Mouse (Mus musculus): ENCODE measurements around the gene Magohb.
A peak's percentile ranks its signal among the peaks of the same experiment; 100 is the strongest.
"Not testable (repeated sequence)": the region's sequence is repeated elsewhere in the genome, so short reads cannot be mapped to it uniquely, and the experiment has no call there.

Gene Magohb

DNA sequence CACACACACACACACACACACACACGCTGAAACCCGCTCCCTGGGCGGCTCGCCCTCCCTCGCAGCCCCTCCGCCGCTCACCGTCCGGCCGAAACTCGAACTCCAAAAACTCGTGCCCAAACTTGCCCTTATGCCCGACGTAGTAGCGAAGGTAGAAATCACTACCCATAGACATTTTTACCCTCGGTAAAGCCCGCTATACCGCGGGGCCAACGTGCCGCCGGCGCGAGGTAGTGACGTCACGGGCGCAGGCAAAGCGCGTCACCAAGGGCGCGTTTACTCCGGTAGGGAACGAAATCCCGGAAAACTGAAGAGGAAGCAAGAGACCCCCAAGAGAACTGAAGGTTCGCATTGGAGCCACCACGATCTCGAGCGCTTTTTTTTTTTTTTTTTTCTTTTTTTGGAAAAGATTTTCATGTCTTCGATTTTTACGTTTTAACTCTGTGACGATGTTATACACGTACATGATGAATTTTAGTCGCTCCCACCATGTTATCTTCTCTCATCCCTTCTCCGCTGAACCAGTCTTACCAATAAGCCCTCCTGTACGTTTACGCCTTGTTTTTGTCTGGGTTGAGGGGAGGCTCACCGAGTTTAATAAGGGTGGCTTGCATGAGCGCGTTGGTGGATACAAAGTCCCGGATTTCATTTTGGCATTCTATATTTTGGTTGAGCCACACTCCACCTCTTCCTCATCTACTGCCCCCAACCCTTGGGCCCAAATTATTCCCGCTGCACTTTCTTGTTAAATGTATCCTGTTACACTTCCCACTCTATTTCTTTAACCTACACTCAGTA is at the start of gene Magohb:
TSS of gene Magohb (minus strand) at position 254 of the 798 bp plus-strand sequence.
- peak; percentile 82 for DNase-seq (ENCODE audit: low spot score)

DNA sequence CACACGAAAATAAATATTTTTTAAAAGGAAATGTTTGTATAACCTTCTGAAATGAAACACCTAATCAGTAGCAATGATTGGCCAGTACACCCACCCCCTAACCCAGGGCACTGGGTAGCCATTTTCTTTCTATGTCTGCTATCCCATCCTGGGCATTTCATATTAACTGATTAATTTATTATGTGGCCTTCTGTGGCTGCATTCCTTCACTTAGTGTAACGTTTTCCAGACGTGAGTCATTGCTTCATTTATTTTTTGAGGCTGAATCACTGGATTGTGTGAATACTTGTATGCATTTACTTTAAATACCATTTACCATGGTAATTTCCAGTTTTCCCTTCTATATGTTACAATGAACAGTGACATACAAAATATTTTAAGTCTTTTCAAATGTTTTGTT is 47.0 kb upstream of the Magohb start:
- DNase-seq (ENCODE audit: low spot score): no peak

DNA sequence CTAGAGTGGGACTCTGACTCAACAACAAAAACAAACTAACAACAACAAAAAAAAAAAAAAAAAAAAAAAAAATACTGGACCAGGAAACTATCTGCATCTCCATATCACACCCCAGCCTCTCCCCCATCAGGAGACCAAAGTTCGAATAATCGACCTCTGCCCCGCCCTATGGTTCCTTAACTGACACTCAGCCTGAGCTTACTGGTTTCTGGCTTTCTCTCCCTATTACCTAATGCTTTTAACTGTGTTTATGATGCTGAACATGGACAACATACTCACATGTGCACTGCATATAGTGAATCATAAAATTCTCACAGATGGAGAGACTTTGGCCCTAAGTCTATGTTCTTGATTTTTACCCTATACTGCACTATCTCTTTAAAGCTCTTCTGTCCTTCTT is 46.3 kb upstream of the Magohb start:
- DNase-seq (ENCODE audit: low spot score): no peak

DNA sequence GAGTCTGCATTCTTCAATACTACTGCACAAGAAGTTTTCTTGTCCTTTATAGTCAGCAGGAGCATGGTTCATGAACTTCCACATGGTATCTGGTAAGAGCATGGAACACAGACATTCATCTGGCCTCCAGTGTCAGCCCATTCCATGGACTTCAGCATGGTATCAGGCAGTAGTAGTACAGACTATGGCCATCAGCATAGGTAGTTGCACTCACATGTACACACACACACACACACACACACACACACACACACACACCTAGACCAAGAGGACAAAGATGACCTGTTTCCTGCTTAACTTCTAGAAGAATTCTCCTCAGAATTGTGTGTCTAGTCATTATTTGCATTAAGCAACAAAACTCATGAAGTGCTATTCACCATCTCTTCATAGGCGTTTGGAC is 45.7 kb upstream of the Magohb start:
- DNase-seq (ENCODE audit: low spot score): no peak

DNA sequence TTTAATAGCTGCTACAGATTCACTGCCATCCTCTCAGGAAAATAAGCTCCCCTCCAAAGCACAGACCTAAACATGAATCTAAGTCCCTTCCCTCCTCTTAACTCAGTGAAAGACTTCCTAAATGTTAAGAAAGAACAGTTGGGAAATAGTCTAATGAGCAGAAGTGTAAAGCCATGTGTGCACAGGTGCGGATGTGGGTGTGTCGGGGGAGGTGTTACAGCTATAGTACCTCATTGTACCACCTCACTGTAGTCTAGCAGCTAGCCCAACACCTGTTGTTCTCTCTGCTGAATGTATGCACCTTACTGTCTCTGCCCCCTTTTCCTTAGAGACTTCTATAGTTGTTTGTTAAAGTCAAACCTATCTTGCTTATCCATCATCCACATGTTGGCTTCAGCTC is 34.0 kb upstream of the Magohb start:
- DNase-seq (ENCODE audit: low spot score): no peak

DNA sequence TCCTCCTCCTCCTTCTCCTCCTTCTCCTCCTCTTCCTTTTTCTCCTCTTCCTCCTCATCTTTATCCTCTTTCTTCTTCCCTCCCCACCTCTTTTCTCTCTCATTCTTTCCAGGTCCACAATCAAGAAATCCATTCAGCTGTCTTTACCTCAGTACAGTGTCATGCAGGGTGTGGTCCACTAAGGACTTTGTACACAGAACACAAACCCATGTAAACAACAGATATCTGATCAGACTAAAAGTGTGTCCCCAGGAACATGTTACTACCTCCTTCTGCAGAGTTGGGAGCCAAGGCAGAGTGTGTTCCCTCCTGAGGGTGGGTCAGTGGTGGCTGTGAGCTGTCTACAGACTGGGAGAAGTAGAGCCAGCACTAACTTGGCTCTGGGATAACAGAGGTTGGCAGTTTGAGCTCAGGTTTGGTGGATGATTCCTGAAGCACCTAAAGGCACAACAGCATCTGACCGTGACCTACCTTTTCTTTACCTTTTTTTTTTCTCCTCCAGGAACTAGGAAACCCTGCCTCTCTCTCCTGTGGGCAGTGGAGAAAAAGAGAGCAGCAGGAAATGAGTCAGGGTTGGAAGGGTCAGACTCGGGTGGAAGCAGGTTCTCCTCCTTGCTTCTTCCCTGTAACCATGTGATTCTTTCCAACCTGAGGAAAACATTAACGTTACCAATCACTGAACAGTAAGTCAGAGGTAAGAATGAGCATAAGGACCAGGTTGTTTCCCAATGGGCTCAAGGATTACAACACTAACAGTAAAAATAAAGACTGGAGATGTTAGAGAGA is 29.0 kb upstream of the Magohb start:
- no peak for DNase-seq (ENCODE audit: low spot score)

DNA sequence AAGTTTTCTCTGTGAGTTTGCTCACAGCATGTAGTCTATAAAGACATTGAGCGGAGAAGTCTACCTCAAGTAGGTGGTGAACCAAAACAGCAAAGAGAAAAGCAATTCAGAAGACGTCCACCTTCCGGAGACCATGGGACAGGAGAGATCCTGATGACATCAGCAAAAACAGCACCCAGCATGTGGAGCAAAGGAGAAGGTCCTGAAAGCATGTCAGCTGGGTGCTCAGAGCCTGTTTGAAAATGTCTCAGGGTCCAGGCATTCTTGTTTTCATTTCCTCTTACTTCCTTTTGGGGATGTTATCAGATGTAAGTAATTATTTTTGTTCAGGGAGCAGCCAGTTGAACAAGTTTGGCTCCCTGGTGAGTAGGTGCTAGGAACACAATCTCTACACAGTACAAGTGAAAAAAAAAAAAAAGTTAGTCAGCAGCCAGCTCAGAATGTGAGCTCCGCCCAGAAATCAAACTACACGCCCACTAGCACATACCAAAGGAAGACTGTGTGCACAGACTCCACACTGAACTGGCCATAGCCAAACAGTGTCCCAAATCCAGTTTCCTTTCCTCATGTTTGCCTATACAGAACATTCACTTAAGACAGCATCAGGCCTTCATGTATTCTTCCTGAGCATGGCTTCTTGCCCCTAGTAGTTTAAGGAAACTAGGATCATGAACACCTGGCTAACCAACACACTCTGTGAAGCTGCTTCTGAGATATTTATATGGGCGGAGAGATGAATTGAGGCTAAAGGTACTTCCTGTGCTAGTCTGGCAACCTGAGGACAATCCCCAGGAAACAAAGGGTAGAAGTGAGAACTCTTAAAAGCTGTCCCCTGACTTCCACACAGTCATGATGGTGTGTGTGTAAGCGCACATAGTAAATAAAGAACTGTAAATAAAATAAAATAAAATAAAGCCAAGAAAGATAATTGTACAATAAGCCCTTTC is 23.4 kb upstream of the Magohb start:
- no peak for DNase-seq (ENCODE audit: low spot score)

DNA sequence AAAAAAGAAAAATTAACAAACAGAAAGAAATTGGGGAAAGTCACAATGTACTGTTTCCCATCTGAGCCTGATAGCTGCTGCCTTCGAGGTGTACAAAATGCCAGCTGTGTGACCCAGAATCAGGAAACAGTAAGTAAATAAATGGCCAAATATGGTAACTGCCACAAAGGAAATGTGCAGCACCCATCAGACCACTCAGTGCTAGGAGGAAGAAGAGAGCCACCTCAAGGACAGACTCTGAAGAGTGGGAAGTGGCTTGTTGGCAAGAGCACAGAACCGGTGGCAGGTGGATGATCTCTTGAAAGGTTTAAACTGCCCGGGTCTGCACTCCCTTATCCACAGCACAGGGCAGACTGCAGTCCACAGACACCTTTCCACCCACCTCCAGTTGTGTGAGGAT is 15.0 kb upstream of the Magohb start:
- DNase-seq (ENCODE audit: low spot score): no peak

DNA sequence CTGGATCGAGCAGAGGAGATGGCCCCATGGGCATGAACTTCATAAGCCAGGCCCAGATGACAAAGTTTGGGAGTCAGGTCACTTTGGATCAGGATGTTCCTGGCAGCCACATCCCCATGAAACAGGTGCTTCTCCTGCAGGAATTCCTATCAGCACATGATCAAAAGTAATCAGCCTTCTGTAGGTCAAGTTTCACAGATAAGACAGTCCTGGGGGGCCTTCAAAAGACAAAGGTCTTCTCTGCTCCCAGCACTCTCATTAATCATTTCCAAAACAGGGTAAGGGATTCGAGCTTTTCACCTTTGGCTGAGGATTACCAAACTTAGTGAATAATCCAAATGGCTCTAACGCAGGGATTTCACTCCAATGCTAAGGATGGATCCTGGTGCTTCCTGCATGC is 11.7 kb upstream of the Magohb start:
- no peak for DNase-seq (ENCODE audit: low spot score)

DNA sequence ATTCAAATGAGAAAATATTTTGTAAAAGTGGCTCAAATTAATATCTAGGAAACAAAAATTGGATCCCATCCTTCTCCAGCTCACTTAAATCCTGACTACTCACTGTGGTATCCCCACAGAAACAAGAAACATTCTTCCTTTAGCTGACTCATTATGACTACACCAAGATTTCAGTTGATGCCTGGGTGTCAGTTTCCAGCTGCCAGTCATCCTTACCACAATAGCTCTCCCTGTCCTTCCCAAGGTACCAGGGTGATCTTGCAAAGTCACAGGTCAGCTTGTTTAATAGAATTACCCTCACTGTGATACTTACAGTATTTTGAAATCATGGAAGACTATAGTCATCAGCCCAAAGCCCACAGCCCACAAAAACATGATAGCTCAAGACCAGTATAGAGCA is 5.5 kb upstream of the Magohb start:
- DNase-seq (ENCODE audit: low spot score): no peak

DNA sequence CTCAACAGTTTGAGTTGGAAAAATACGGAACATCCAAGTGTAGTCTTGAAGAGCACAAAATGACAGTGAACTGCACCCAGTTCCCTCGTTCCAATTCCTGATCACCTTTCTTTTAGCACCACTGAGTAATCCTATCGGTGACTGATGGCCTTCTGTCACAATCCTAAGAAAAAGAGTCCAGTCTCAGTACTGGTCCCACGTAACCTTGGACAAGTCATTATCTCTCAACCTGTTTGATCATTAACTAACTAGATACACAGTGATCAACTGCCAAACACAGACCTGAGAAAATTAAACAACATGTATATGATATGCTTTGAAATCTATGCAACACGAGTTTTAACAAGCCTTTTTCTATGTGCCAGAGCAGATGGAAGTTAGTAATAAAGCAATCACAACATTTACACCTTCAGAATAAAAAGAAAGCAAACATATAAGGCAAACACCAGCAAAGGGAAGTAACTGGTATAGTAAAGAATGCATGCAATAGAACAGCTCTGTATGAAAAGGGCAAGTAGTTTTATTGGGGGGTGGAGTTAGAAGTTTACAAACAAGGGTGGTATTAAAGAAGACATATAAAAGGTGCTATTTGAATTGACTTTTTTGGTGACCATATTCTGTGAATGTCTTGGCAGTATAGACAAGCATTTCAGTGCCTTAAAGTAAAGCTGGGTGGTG is 1.5 kb upstream of the Magohb start:
- DNase-seq (ENCODE audit: low spot score): no peak

DNA sequence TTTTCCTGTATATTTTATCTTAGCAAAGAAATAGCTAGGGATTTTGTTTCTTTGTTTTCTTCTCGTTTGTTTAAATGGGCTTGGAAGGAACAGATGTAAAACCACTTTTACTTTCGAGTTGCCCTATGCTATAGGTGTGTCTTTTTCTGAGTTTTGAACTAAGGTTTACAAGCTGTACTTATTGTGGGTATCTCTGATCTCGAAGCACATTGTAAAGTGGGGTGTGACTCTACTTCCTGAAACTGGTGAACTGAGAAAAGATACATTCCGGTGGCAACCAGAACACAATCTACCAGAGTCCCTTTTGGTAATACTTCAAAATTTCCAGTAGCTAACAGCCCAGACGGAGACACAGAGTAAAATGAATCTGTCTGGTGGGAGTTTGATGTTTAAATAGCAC is 872 bp upstream of the Magohb start:
- DNase-seq (ENCODE audit: low spot score): no peak

DNA sequence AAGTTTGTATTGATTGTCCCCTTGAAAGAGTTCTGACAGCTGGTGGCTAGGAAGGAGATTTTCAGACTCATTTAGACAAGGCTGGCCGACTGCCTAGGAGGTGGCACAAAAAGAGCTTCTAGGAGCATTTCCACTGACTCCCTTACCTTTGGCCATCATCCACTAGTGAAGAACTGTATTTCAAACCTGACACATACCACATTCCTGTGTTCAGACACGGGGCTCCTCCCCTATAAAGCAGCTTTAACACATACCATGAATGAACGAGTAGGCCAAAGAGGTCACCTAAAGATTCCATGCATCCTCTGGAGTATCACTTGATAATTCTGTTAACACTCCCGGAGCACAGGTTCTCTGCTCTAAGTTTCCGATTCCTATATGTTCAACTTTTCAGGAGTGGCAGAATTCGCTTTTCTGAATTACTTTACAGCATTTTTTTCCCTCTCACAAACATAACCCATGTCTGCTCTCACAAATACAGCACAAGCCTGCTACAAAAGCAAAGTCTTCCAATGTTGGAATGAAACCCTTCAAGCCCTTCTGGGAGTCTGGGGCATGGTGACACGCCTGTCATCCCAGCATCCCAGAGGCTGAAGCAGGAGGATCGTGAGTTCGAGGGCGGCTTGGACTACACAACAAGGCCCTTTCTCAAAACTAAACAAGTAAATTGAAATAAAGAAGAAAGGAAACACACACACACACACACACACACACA is 611 bp downstream of the Magohb start:
- no peak for DNase-seq (ENCODE audit: low spot score)

DNA sequence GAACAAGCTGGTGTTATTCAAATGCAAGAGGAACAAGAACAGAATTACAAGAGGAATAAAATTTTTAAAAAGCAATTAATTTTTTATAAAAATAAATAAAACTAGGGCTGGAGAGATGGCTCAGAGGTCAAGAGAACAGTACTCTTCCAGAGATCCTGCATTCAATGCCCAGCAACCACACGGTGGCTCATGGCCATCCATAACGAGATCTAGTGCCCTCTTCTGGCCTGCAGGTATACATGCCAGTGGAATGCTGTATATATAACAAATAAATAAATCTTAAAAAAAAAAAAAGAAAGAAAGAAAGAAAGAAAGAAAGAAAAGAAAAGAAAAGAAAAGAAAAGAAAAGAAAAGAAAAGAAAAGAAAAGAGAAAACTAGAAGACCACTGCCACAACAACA is 2.6 kb downstream of the Magohb start:
- DNase-seq (ENCODE audit: low spot score): peak; percentile 7

DNA sequence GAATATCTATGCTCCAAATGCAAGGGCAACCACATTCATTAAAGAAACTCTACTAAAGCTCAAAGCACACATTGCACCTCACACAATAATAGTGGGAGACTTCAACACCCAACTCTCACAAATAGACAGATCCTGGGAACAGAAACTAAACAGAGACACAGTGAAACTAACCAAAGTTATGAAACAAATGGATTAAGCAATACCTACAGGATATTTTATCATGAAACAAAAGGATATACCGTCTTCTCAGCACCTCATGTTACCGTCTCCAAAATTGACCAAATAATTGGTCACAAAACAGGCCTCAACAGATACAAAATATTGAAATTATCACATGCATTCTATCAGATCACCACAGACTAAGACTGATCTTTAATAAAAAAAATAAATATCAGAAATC is 14.9 kb downstream of the Magohb start:
- not testable (repeated sequence) for DNase-seq (ENCODE audit: low spot score)

DNA sequence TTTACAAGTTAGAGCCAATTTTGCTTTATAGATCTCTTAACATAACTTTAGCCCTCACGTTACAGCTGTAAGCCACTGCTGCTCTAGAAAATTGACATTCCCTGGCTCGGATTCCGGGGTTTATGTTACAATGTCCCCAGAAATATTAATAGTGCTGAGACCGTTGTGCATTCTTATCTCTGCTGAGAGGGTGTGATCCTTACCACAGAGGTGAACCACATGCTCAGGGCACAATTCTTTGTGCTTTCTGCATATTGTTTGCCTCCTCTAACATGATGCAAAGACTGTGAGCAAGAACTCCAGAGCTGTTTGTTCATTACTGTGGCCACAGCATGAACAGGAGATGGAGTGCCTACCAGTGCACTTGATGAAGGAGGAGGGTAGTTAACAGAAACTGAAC is 16.4 kb downstream of the Magohb start:
- no peak for DNase-seq (ENCODE audit: low spot score)

DNA sequence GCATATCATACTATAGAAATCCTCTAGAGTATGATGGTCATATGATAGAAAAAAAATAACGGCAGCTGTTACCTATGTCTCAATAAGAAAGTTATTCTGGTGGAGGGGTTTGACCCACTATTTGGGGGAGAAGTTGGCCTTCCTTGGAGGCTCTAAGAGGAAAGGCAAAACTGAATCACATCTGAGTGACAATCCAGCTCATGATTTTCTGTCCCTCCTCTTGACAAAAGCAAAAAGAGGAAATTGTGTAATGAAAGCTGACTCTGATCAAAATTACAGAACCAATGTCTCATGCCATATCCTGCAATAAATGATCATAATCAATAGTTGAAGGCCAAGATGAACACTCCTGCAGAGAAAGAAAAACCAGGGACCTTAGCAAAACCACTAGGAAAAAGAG is 20.7 kb downstream of the Magohb start:
- no peak for DNase-seq (ENCODE audit: low spot score)

DNA sequence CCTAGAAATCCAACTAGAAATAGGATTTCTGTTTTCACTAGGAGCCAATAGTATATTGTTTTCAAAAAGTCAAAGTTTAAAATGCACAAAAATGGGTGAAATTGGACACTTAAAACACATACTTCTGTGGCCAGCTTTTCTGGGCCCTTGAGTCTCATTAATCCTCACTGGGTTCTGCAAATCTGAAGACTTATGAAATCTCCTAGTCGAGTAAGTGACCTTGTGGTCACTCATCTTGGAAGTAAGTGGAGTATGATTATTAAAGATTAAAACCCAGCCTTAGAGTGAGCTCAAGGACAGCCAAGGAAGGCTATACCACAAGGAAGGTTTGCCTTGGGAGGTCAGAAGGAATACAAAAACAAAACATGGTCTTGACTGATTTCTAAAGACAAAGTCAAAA is 22.7 kb downstream of the Magohb start:
- DNase-seq (ENCODE audit: low spot score): no peak

DNA sequence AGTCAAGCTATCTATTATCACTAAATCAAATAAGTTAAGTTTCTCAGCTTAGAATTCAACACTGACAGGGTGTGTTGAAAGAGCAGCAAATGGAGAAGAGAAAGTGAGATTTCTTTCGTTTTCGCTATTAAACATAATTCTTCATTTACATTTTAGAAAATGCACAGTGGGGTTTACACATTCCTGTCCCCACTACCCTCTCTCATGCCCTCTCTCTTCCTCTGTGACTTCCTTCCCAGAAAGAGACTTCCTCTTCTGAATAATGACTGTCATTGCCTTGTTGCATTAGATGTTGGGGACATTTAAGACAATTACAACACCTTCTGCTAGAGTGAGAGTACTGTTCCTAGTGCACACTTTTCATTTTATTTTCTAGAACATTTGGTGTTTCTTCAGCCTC is 23.4 kb downstream of the Magohb start:
- no peak for DNase-seq (ENCODE audit: low spot score)

DNA sequence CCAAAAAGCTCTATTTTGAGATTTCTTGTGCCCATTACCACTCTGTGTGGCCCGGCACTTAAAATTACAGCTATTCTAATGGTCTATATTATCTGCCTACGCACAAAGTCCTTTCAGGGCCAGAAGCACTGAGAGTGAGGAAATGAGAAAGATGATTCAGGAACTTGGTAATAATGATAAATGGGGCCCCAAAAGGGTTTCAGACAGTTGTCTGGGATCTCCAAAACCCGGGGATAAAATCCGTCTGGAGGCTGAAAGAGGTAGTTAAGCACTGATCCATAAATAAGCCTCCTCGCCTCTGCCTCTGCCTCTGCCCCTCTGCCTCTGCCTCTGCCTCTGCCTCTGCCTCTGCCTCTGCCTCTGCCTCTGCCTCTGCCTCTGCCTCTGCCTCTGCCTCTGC is 28.9 kb downstream of the Magohb start:
- DNase-seq (ENCODE audit: low spot score): no peak

DNA sequence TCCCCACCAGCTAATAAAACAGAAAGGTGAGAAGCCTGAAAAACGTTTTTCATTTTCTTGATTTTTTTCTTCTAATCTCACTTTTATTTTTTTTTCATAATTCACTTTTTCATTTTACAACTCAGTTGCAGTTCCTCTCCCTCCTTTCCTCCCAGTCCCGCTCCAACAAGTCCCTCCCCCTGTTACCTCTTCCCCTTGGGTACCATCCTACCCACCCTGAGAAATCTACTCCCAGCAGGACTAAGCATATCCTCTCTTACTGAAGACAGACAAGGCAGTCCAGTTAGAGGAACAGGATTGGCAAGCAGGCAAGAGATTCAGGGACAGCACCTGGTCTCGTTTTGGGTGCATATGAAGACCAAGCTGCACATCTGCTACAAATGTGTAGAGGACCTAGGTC is 30.3 kb downstream of the Magohb start:
- DNase-seq (ENCODE audit: low spot score): no peak

Measured in ovary, postnatal 36 days (tissue).